Mouse (Mus musculus) B cell, adult 2 months (primary cell): ENCODE results near the gene Apom.
A peak's percentile ranks its signal among the peaks of the same experiment; 100 is the strongest.

ENCODE experiments used
- DNase-seq, 2 experiments: peaks; one replicate each; pipeline ENCODE4 v3.0.0; 2022

Gene Apom

GRCm38 (mm10) chr17:35094475-35095365, 37.1 kb downstream of the Apom start:
- DNase-seq, result no peak

- DNase-seq, result no peak
Measured at GRCm38 (mm10) chr17:35092403-35093198, 39.2 kb downstream of the Apom start.

GRCm38 (mm10) chr17:35090166-35090932, 41.5 kb downstream of the Apom start:
- DNase-seq, result no peak

GRCm38 (mm10) chr17:35088825-35089644, 42.8 kb downstream of the Apom start, which contains the start of gene Abhd16a:
Abhd16a (plus strand) TSS chr17:35089263.
- DNase-seq, result peak; percentile 95

- DNase-seq, result peak; percentile 41 to 45
Measured at GRCm38 (mm10) chr17:35088151-35088550, 43.7 kb downstream of the Apom start.

- DNase-seq, result no peak
Measured at GRCm38 (mm10) chr17:35085208-35085865, 46.5 kb downstream of the Apom start, which contains the start of gene Ly6g6f. Ly6g6f (minus strand) TSS chr17:35085610.

- no peak for DNase-seq
Measured at GRCm38 (mm10) chr17:35083929-35084497, 47.8 kb downstream of the Apom start.

GRCm38 (mm10) chr17:35082841-35083576, 48.8 kb downstream of the Apom start:
- no peak for DNase-seq

- DNase-seq, result no peak
Measured at GRCm38 (mm10) chr17:35080710-35081109, 51.1 kb downstream of the Apom start.

- DNase-seq, result no peak
Measured at GRCm38 (mm10) chr17:35080248-35080647, 51.6 kb downstream of the Apom start.

- DNase-seq, result no peak
Measured at GRCm38 (mm10) chr17:35079778-35080177, 52.1 kb downstream of the Apom start.
